Mouse (Mus musculus): Measurements from ENCODE around the gene Tekt2.

Tekt2 gene

GRCm38 (mm10) chr4:126275081-126275480, 50.4 kb downstream of the Tekt2 start:
- no peak for DNase-seq (ENCODE audit: low spot score in 2 of 2)

- no peak for DNase-seq (ENCODE audit: low spot score in 2 of 2)
Observed at GRCm38 (mm10) chr4:126273753-126274152, 51.7 kb downstream of the Tekt2 start.
